Mouse (Mus musculus) lung, embryonic 15.5 days (tissue): ENCODE data around the gene Rhd. TPM values are rescaled to one million over a fixed set of nuclear protein-coding genes. Genes with fewer than 3 reads are reported as not detected.

ENCODE experiments used
- ATAC-seq: fragments of 200-750 bp; cut with Nextera tagmentation; 2 replicates; pipeline ENCODE4 v1.8.0; 2017; ENCODE audit warnings: moderate number of reproducible peaks, borderline replicate concordance; ENCODE audit not compliant: low FRiP score, low TSS enrichment; ENCODE audit errors: extremely low read depth
- H3K27ac ChIP-seq: fragments of 300-500 bp; sonication (generic); 2 replicates; pipeline ENCODE4 v1.5.1; 2015; ENCODE audit warnings: moderate library complexity, mild to moderate bottlenecking, inconsistent platforms
- H3K27me3 ChIP-seq: fragments of 300-500 bp; sonication (generic); 2 replicates; pipeline ENCODE4 v1.6.1; 2015; ENCODE audit warnings: inconsistent platforms
- H3K36me3 ChIP-seq: fragments of 300-500 bp; sonication (generic); 2 replicates; pipeline ENCODE4 v1.6.1; 2015; ENCODE audit warnings: inconsistent platforms
- H3K4me1 ChIP-seq: fragments of 300-500 bp; sonication (generic); 2 replicates; pipeline ENCODE4 v1.6.1; 2015; ENCODE audit warnings: inconsistent platforms
- H3K4me2 ChIP-seq: fragments of 300-500 bp; sonication (generic); 2 replicates; pipeline ENCODE4 v1.6.1; 2015; ENCODE audit warnings: inconsistent platforms, mild to moderate bottlenecking, moderate library complexity
- H3K4me3 ChIP-seq: fragments of 300-500 bp; sonication (generic); 2 replicates; pipeline ENCODE4 v1.5.1; 2015; ENCODE audit warnings: mild to moderate bottlenecking, inconsistent platforms
- H3K9ac ChIP-seq: fragments of 300-500 bp; sonication (generic); 2 replicates; pipeline ENCODE4 v1.6.1; 2015; ENCODE audit warnings: inconsistent platforms
- H3K9me3 ChIP-seq: fragments of 300-500 bp; sonication (generic); 2 replicates; pipeline ENCODE4 v1.6.1; 2016; ENCODE audit warnings: inconsistent platforms
- WGBS: fragments of 180-500 bp; shearing (Covaris S2); methylation state at CpG from one replicate; pipeline ENCODE4 v1.1.7; 2015; 5-methylcytosine and 5-hydroxymethylcytosine counted together
- polyA plus RNA-seq: library from polyadenylated mRNA; unstranded; fragments of >200 nt; fragmentation: Nextera tagmentation; extraction: Ambion mirVana; gene quantifications from 2 replicates; pipeline ENCODE4 v1.2.1, GENCODE M21; 2015

Rhd gene
- polyA plus RNA-seq, 1 experiment from 2014 or later = 2.3 TPM

DNA sequence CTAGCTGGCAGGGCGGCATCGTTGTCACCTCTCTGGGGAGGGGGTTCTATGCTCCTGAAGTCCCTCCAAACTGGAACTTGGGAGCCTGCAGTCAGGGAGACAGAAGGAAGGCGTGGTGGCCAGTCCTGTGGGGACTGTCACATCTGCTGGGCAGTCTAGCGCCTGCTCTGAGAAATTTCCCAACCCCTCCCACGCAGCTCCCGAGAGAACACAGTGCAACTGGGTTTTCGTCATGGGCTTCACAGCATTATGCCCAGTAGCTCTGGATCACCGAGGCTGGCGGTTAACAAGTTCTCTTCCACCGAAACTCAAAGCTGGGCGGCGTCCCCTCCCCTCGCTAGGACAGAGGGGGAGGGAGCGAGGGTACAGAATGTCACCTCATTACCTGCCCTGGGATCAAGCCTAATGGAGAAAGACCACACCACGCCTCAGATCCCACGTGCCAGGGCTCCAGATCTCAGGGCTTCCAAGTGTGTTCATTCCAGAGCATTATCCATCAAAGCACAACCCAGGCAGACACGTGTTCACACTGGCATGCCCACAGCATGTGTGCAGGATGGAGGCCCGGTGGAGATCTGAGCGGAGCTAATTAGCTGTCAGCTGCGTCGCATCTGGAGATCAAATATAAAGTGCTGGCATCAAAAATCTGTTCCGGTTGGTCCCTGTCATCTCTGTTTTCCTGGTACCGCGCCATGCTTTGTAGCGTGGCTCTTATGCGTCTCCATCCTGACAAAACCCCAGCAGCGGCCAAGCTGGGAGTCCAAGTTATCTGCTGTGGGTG, 79.6 kb downstream of the Rhd start:
- Histone ChIP-seq H3K4me2 (no peak overlapping the region), H3K9ac (no peak overlapping the region), H3K27ac (no peak overlapping the region), H3K36me3 (no peaks in the 10 kb centered on the region), H3K4me3 (no peak overlapping the region), H3K9me3 (no peaks in the 10 kb centered on the region), H3K4me1 (peaks cover 9% of the 10 kb centered on the region), H3K27me3 (peaks cover 39% of the 10 kb centered on the region)
- 28% methylated on average over 27 of the region's 27 CpGs for WGBS
- peak; percentile 29; the same call in 1 of the 2 replicates for ATAC-seq

Other genes with a start within 250 kb of the Rhd start
- gene Man1c1, start 160.2 kb upstream of the Rhd start, polyA plus RNA-seq = 3.0 and 3.3 TPM in 2 replicates
- 21.8 and 24.9 TPM in 2 replicates for gene Ldlrap1, start 96.5 kb upstream of the Rhd start, polyA plus RNA-seq
- 36.1 and 39.9 TPM in 2 replicates for gene Maco1, start 11.2 kb upstream of the Rhd start, polyA plus RNA-seq
- gene Tmem50a, start 50.5 kb downstream of the Rhd start, polyA plus RNA-seq = 172 and 184 TPM in 2 replicates
- gene Rsrp1, start 59.1 kb downstream of the Rhd start, polyA plus RNA-seq = 369 and 412 TPM in 2 replicates
- gene Syf2, start 66.4 kb downstream of the Rhd start, polyA plus RNA-seq = 64.0 and 73.8 TPM in 2 replicates